Mouse (Mus musculus): ENCODE results near the gene Anks1. TPM values are rescaled to one million over a fixed set of nuclear protein-coding genes. Genes with fewer than 3 reads are reported as not detected.

Gene Anks1
- total RNA-seq, 2 experiments from 2014 or later, result 54.3 to 54.6 TPM

GRCm38 (mm10) chr17:28014449-28014848 lies 105.3 kb downstream of the Anks1 start:
- no peak for DNase-seq
- intact Hi-C loops (cut with DNase I), result loop anchor here (2.0 kb wide), 1 partner anchor 16 kb away; no protein-coding TSS in a partner anchor

- intact Hi-C loops (cut with DNase I), result loop anchor here (2.0 kb wide), 1 partner anchor 16 kb away; no protein-coding TSS in a partner anchor
- peak in 1 of 2 experiments; percentile 49 for DNase-seq
Observed at GRCm38 (mm10) chr17:28015068-28015730, 106.1 kb downstream of the Anks1 start.

GRCm38 (mm10) chr17:28016056-28016797 lies 107.1 kb downstream of the Anks1 start:
- intact Hi-C loops (cut with DNase I), result no loop called here
- DNase-seq, result peak in 1 of 2 experiments; percentile 55

DNA sequence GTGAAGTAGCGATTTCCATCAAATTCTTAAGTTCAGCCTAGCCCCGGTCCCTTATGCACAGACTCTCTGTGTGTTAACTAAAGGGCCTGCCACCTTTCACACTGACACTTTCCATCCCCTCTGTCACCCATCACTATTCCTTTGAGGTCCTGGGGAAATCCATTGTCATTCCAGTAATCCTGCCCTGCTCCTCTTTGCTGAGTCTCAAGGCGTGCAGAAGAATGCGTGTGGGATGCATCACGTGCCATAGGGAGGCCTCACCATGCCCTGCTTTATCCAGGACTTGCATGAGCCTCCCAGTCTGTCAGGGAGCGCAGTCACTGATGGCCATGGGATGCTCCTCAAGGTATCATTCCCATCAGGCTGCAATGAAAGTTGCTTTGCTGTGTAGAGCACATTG lies 109.2 kb downstream of the Anks1 start:
- intact Hi-C loops (cut with DNase I), result no loop called here
- DNase-seq, result no peak

DNA sequence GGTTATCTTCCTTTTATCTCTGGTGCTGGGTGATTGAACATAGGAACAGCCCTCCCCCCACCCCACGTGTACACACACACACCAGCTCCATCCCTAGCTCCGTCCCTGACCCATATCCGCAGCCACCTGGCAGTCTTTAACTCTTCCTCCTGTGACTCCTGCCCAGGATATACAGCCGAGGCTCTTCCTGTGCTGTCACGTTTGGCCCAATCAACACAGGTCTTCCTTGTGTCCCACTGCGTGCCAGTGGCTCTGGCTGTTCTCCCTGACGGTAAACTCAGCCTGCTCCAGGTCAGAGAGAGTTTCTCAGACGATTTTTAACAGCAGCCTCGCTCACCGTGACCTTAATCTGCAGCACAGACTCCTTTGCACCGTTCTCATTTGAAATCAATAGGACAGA lies 109.7 kb downstream of the Anks1 start:
- DNase-seq, result no peak
- intact Hi-C loops (cut with DNase I), result no loop called here

- no peak for DNase-seq
Observed at GRCm38 (mm10) chr17:28019785-28020696, 110.9 kb downstream of the Anks1 start.

GRCm38 (mm10) chr17:28021911-28022310 lies 112.8 kb downstream of the Anks1 start:
- intact Hi-C loops (cut with DNase I), result loop anchor here (10.0 kb wide), 1 partner anchor 493 kb away; the partner anchor contains the start of gene Fkbp5
- no peak for DNase-seq

More at GRCm38 (mm10) chr17:28019785-28020696, 110.9 kb downstream of the Anks1 start:
- intact Hi-C loops (cut with DNase I), result loop anchor here (10.0 kb wide), 1 partner anchor 495 kb away; the partner anchor contains the start of gene Fkbp5

- no peak for DNase-seq
- intact Hi-C loops (cut with DNase I), result loop anchor here (10.0 kb wide), 1 partner anchor 492 kb away; the partner anchor contains the start of gene Fkbp5
Observed at GRCm38 (mm10) chr17:28022854-28023655, 113.9 kb downstream of the Anks1 start.

- DNase-seq, result no peak
- intact Hi-C loops (cut with DNase I), result loop anchor here (10.0 kb wide), 1 partner anchor 489 kb away; the partner anchor contains the start of gene Fkbp5
Observed at GRCm38 (mm10) chr17:28025541-28025961, 116.4 kb downstream of the Anks1 start.

GRCm38 (mm10) chr17:28026111-28026872 lies 117.2 kb downstream of the Anks1 start:
- no peak for DNase-seq
- intact Hi-C loops (cut with DNase I), result loop anchor here (10.0 kb wide), 1 partner anchor 489 kb away; the partner anchor contains the start of gene Fkbp5

DNA sequence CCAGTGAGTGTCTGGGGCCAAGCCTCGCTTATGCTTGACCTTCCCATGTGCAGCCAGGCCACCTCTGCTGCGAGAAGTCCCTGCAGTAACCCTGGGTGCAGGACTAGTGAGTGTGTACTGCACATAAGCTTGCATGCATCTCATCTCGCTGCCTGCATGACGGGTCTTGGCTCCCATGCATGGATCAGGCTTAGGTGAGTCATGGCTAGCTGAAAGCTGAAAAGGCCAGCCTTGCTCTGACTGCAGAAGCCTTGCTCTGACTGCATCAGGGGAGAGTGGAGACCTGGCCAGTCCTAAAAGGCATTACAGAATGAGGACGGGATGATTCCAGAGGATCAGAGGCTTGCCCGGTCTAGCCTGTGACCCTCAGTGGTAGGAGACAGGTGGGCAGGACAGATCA lies 118.1 kb downstream of the Anks1 start:
- intact Hi-C loops (cut with DNase I), result loop anchor here (10.0 kb wide), 1 partner anchor 488 kb away; the partner anchor contains the start of gene Fkbp5
- no peak for DNase-seq

DNA sequence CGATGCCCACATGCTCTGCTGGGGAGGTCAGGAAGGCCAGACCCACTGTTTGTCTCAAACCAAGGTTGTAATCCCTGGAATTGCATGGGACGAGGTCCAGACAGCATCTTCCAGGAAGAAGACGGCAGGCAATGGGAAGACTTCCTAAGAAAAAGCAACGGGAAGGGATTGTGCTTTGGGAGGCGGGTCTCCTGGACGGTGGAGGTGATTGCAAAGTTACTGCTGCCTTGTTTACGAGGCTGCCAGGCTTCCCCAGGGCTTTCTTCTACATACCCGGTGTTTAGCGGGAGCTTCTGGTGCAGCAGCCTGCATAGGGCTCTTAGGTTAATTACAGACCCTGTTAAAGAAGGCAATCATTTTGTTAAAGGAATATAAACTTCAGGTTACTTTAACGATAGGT lies 119.1 kb downstream of the Anks1 start:
- no peak for DNase-seq
- intact Hi-C loops (cut with DNase I), result loop anchor here (10.0 kb wide), 1 partner anchor 487 kb away; the partner anchor contains the start of gene Fkbp5

DNA sequence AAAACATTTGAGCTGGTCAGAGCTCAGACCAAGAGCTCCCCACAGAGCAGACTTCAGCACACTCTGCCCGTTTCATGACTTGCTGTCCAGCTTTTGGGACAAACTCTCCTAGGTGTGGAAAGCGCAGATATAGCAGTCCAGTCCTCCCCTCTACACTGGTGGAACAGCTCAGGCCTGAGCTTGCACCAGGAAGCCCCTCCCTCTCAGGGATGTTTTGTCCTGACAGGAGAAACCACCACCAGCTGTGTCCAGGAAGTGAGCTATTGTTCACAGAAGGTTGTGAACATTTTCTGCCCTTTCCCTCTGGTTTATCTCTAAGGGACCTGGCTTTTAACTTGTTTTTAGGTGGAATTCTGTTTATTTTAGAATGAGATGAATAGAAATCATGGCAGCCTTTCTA lies 120.2 kb downstream of the Anks1 start:
- no peak for DNase-seq
- intact Hi-C loops (cut with DNase I), result loop anchor here (1.0 to 10.0 kb wide), 2 partner anchors 22 to 485 kb away; partner anchors contain the start of gene Fkbp5

DNA sequence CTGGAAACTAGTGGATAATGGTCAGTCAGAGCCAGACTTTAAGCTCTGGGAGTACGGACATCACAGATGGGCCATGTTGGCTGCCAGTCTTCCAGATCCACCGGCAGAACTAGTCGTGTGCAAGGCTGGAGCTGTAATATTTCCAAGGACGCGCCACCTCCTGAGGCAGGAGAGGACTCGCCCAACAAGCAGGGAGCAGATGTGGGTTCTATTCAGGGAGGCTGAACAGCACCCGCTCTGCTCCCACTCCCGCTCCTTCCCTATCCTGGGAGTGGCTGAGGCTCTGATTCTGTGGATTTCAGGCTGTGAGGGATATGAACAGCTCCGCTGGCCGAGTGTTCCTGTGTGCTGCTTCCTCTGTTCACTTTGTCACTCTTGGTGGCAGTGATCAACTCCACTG lies 121.3 kb downstream of the Anks1 start:
- DNase-seq, result no peak
- intact Hi-C loops (cut with DNase I), result loop anchor here (2.0 kb wide), 1 partner anchor 16 kb away; no protein-coding TSS in a partner anchor

DNA sequence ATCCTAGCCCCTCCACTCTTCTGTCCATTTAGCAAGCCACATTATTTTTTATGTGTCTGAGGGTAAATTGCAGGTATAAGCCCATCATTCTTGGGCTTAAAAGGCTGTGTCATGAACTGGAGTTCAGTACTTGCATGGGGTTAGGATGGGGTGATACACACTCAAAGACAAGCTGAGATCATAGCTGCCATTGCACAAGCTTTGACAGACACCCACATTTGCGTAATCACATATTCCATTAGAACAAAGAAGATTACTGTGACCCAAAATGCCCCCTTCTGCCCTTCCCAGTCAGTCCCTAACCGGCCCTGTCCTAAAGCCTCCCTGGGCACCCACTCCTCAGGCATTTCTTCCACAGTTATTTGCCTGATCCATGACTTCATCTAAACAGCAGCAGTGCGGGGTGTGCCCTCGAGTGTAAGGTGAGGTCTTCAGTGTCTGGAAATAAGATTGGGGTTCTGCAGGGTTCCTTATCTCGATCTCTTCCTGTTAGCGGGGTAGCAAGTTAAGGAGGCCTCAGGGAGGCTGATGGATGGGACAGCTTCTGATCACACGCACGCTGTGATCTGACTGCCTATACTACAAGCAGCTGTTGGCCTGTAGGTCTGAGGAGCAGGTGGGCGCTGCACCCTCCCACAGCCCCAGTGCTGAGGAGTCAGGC lies 122.3 kb downstream of the Anks1 start:
- DNase-seq, result no peak
- intact Hi-C loops (cut with DNase I), result loop anchor here (2.0 kb wide), 1 partner anchor 17 kb away; no protein-coding TSS in a partner anchor

DNA sequence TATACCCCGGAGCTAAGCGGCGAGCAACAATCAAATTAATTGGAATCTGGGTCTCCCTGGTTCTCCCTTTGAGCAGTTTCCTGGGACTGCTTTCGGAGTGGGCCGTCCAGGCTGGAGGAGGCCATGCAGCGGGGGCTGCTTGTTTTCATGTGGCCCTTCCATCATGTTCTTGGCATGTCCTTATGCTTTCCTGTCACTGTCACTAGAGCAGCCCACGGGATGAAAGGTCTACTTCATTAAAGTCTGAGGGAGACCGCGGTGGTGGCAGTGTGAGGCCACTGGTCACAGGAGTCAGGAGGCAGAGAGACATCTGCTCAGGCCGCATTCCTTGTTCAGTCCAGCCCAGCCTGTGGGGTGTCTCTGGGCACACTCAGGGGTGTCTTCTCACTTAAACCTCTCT lies 123.1 kb downstream of the Anks1 start:
- intact Hi-C loops (cut with DNase I), result loop anchor here (2.0 kb wide), 1 partner anchor 27 kb away; no protein-coding TSS in a partner anchor
- DNase-seq, result no peak

DNA sequence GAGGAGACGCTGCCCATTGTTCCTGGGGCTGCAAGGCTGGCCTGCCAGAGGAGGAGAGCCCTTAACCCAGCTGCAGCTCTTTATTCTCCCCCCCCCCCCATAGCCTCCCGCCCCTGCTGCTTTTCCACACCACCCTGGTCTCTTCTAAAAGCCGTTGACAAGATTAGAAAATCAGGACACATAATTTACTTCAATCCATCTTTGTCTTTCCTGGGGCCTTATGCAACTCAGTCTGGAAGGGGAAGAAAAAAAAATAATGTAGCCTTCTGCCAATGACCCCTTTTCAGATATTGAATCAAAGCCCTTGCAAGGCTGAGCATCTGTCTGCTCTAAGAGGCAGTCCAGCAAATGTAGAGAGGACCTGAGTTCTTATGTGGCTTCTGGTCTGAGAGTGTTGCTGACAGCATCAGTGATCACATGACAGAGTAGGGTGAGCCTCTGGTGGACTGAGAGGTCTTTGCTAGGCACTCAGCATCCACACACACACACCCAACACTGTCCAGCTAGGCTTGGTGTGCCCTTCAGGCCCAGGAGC lies 124.0 kb downstream of the Anks1 start:
- no peak for DNase-seq
- intact Hi-C loops (cut with DNase I), result loop anchor here (2.0 kb wide), 1 partner anchor 26 kb away; no protein-coding TSS in a partner anchor

All from heart, postnatal 36 days (tissue).